Mouse (Mus musculus) stomach, postnatal 0 days (tissue): ENCODE data around the gene Maats1. TPM values are rescaled to one million over a fixed set of nuclear protein-coding genes. Genes with fewer than 3 reads are reported as not detected.

Source experiments
- ATAC-seq: fragments of 200-750 bp; cut with Nextera tagmentation; 2 replicates; pipeline ENCODE4 v1.8.0; 2017; ENCODE audit not compliant: low FRiP score, low TSS enrichment
- DNase-seq: peaks from one replicate; pipeline ENCODE4 v3.0.0-alpha.2; 2016; ENCODE audit warnings: low spot score
- H3K27ac ChIP-seq: fragments of 300-500 bp; sonication (generic); replicated peaks from 2 replicates; pipeline ENCODE4 v1.5.1; 2014; ENCODE audit warnings: mild to moderate bottlenecking, control low read depth
- H3K27me3 ChIP-seq: fragments of 300-500 bp; sonication (generic); 2 replicates; pipeline ENCODE4 v1.6.1; 2014; ENCODE audit warnings: low read length; ENCODE audit not compliant: control insufficient read depth, insufficient read depth
- H3K36me3 ChIP-seq: fragments of 300-500 bp; sonication (generic); 2 replicates; pipeline ENCODE4 v1.6.1; 2014; ENCODE audit warnings: low read length, mixed read lengths; ENCODE audit not compliant: control insufficient read depth, insufficient read depth
- H3K4me1 ChIP-seq: fragments of 300-500 bp; sonication (generic); replicated peaks from 2 replicates; pipeline ENCODE4 v1.6.1; 2014; ENCODE audit warnings: antibody characterized with exemption; ENCODE audit not compliant: control insufficient read depth, insufficient read depth
- H3K4me2 ChIP-seq: fragments of 300-500 bp; sonication (generic); replicated peaks from 2 replicates; pipeline ENCODE4 v1.6.1; 2014; ENCODE audit warnings: low read depth, mild to moderate bottlenecking, control low read depth, moderate library complexity
- H3K4me3 ChIP-seq: fragments of 300-500 bp; sonication (generic); 2 replicates; pipeline ENCODE4 v1.5.1; 2014; ENCODE audit warnings: low read depth, low read length, control low read depth
- H3K9ac ChIP-seq: fragments of 300-500 bp; sonication (generic); 2 replicates; pipeline ENCODE4 v1.6.1; 2014; ENCODE audit warnings: mild to moderate bottlenecking, low read length, control low read depth, mixed read lengths
- H3K9me3 ChIP-seq: fragments of 300-500 bp; sonication (generic); 2 replicates; pipeline ENCODE4 v1.6.1; 2016; ENCODE audit warnings: low read length; ENCODE audit not compliant: control insufficient read depth
- CTCF ChIP-seq: IDR thresholded peaks from 2 replicates; pipeline ENCODE4 v1.5.1; 2016; ENCODE audit warnings: antibody characterized with exemption, low read depth, mild to moderate bottlenecking, moderate library complexity
- EP300 ChIP-seq: optimal IDR thresholded peaks from 2 replicates; pipeline ENCODE3; 2016; ENCODE audit warnings: antibody characterized with exemption
- WGBS: fragments of 180-500 bp; shearing (Covaris S2); extraction: QIAGEN DNeasy Blood & Tissue Kit; methylation state at CpG from one replicate; pipeline ENCODE4 v1.1.7; 2014; 5-methylcytosine and 5-hydroxymethylcytosine counted together
- polyA plus RNA-seq: library from polyadenylated mRNA; unstranded; fragments of >200 nt; fragmentation: Nextera tagmentation; extraction: Ambion mirVana; gene quantifications from 2 replicates; pipeline ENCODE4 v1.2.1, GENCODE M21; 2015

The Maats1 gene
- polyA plus RNA-seq, 1 experiment from 2014 or later: 0.27 TPM

- H3K27ac ChIP-seq: no peak overlapping the region
- no peak overlapping the region for H3K4me3 ChIP-seq
- H3K4me2 ChIP-seq: no peak overlapping the region
- H3K4me1 ChIP-seq: no peaks in the 10 kb centered on the region
- DNase-seq (no peak), ATAC-seq (no peak)
- H3K36me3 ChIP-seq: no peaks in the 10 kb centered on the region
- 73% methylated on average over 6 of the region's 6 CpGs for WGBS
- H3K27me3 ChIP-seq: no peaks in the 10 kb centered on the region
- H3K9me3 ChIP-seq: no peaks in the 10 kb centered on the region
- H3K9ac ChIP-seq: no peak overlapping the region
- TF ChIP-seq EP300: no peak
- TF ChIP-seq CTCF: no peak
Observed at GRCm38 (mm10) chr16:38377546-38377945, 35.6 kb upstream of the Maats1 start.

- Histone ChIP-seq H3K9ac (no peak overlapping the region; the same call in 1 of the 2 replicates), H3K4me2 (peak overlapping the region; percentile 40), H3K27me3 (no peaks in the 10 kb centered on the region), H3K27ac (no peak overlapping the region; the same call in 1 of the 2 replicates), H3K4me1 (no peaks in the 10 kb centered on the region), H3K4me3 (peak overlapping the region; percentile 34), H3K36me3 (no peaks in the 10 kb centered on the region), H3K9me3 (no peaks in the 10 kb centered on the region)
- DNase-seq (no peak), ATAC-seq (no peak; the same call in 1 of the 2 replicates)
- WGBS: 39% methylated on average over 7 of the region's 8 CpGs
- TF ChIP-seq EP300 (no peak), CTCF (no peak)
Observed at GRCm38 (mm10) chr16:38376841-38377249, 34.9 kb upstream of the Maats1 start.

GRCm38 (mm10) chr16:38376163-38376840 is 34.4 kb upstream of the Maats1 start:
- DNase-seq: peak; percentile 62
- WGBS: 38% methylated on average over 16 of the region's 17 CpGs

GRCm38 (mm10) chr16:38375182-38375581 is 33.2 kb upstream of the Maats1 start:
- no peak overlapping the region for H3K4me3 ChIP-seq
- no peak for DNase-seq
- H3K9me3 ChIP-seq: no peaks in the 10 kb centered on the region
- WGBS: 80% methylated on average over 7 of the region's 7 CpGs
- ATAC-seq: no peak
- H3K27me3 ChIP-seq: no peaks in the 10 kb centered on the region
- no peak overlapping the region for H3K27ac ChIP-seq
- TF ChIP-seq CTCF (no peak), EP300 (no peak)
- H3K4me2 ChIP-seq: no peak overlapping the region
- H3K4me1 ChIP-seq: no peaks in the 10 kb centered on the region
- H3K9ac ChIP-seq: no peak overlapping the region
- no peaks in the 10 kb centered on the region for H3K36me3 ChIP-seq

More at GRCm38 (mm10) chr16:38376163-38376840, 34.4 kb upstream of the Maats1 start:
- H3K27me3 ChIP-seq: no peaks in the 10 kb centered on the region
- TF ChIP-seq EP300 (no peak), CTCF (peak; percentile 69)
- no peaks in the 10 kb centered on the region for H3K9me3 ChIP-seq
- peak overlapping the region; percentile 46; the same call in 1 of the 2 replicates for H3K27ac ChIP-seq
- H3K36me3 ChIP-seq: no peaks in the 10 kb centered on the region
- H3K4me3 ChIP-seq: peak overlapping the region; percentile 34
- H3K4me2 ChIP-seq: peak overlapping the region; percentile 40
- H3K4me1 ChIP-seq: no peaks in the 10 kb centered on the region
- peak overlapping the region; percentile 36 for H3K9ac ChIP-seq
- ATAC-seq: peak; percentile 73

GRCm38 (mm10) chr16:38374379-38375140 is 32.6 kb upstream of the Maats1 start:
- WGBS: 76% methylated on average over 10 of the region's 10 CpGs
- Histone ChIP-seq H3K9ac (no peak overlapping the region), H3K4me2 (no peak overlapping the region), H3K36me3 (no peaks in the 10 kb centered on the region), H3K27ac (no peak overlapping the region), H3K4me1 (no peaks in the 10 kb centered on the region), H3K4me3 (no peak overlapping the region), H3K9me3 (no peaks in the 10 kb centered on the region), H3K27me3 (no peaks in the 10 kb centered on the region)
- TF ChIP-seq EP300 (no peak), CTCF (no peak)
- ATAC-seq (no peak), DNase-seq (no peak)

- DNase-seq: no peak
- 87% methylated on average over 16 of the region's 16 CpGs for WGBS
- Histone ChIP-seq H3K36me3 (no peaks in the 10 kb centered on the region), H3K9me3 (no peaks in the 10 kb centered on the region), H3K27ac (no peak overlapping the region), H3K4me1 (no peaks in the 10 kb centered on the region), H3K9ac (no peak overlapping the region), H3K4me2 (no peak overlapping the region), H3K4me3 (no peak overlapping the region), H3K27me3 (no peaks in the 10 kb centered on the region)
- TF ChIP-seq EP300 (no peak), CTCF (no peak)
- no peak for ATAC-seq
Observed at GRCm38 (mm10) chr16:38373941-38374340, 32.0 kb upstream of the Maats1 start.
